Mouse (Mus musculus) MEL (cell line): ENCODE data around the gene Kcnj9.

ENCODE experiments used
- CTCF ChIP-seq, 3 experiments: IDR thresholded peaks in 2 of 3; conservative IDR thresholded peaks in 1 of 3; 2 replicates each; pipeline ENCODE4 v1.5.1; 2011 to 2012; ENCODE audit warnings: low read length in 3 of 3, low read depth in 2 of 3, mild to moderate bottlenecking in 2 of 3, improper control_type of control experiment in 1 of 3, inconsistent platforms in 1 of 3, mixed read lengths in 1 of 3, moderate library complexity in 1 of 3; ENCODE audit not compliant: control insufficient read depth in 1 of 3, insufficient read depth in 1 of 3, poor library complexity in 1 of 3, severe bottlenecking in 1 of 3
- EP300 ChIP-seq, 2 experiments: IDR thresholded peaks; 2 replicates each; pipeline ENCODE4 v1.6.1; 2011; ENCODE audit warnings: improper control_type of control experiment in 2 of 2, low read length in 2 of 2, low read depth in 1 of 2, mild to moderate bottlenecking in 1 of 2
- GABPA ChIP-seq: IDR thresholded peaks from 2 replicates; pipeline ENCODE4 v1.6.1; 2012; ENCODE audit warnings: low read depth, mild to moderate bottlenecking, inconsistent platforms, low read length, improper control_type of control experiment, moderate library complexity
- MAFK ChIP-seq: IDR thresholded peaks from 2 replicates; pipeline ENCODE4 v1.6.1; 2011; ENCODE audit warnings: low read depth, mild to moderate bottlenecking, low read length, improper control_type of control experiment, borderline replicate concordance
- POLR2A ChIP-seq, 2 experiments: IDR thresholded peaks; 2 replicates each; pipeline ENCODE4 v1.6.1; 2011 to 2012; ENCODE audit warnings: low read length in 2 of 2, mild to moderate bottlenecking in 2 of 2, control low read depth in 1 of 2, improper control_type of control experiment in 1 of 2, low read depth in 1 of 2, moderate library complexity in 1 of 2; ENCODE audit not compliant: control insufficient read depth in 1 of 2, insufficient read depth in 1 of 2, poor library complexity in 1 of 2
- TBP ChIP-seq: IDR thresholded peaks from 2 replicates; pipeline ENCODE4 v1.8.0; 2011; ENCODE audit warnings: low read depth, low read length, improper control_type of control experiment
- TCF12 ChIP-seq: IDR thresholded peaks from 2 replicates; pipeline ENCODE4 v1.6.1; 2014; ENCODE audit warnings: low read depth, mild to moderate bottlenecking, inconsistent platforms, low read length, improper control_type of control experiment, moderate library complexity
- ZKSCAN1 ChIP-seq: IDR thresholded peaks from 2 replicates; pipeline ENCODE4 v1.6.1; 2012; ENCODE audit warnings: low read depth, mild to moderate bottlenecking, inconsistent platforms, low read length, improper control_type of control experiment, moderate library complexity
- ZNF384 ChIP-seq: IDR thresholded peaks from 2 replicates; pipeline ENCODE4 v1.6.1; 2012; ENCODE audit warnings: low read depth, mild to moderate bottlenecking, inconsistent platforms, low read length, improper control_type of control experiment

- TF ChIP-seq CTCF (IDR thresholded peaks at IDR 0.05 in 2 of 3, conservative IDR thresholded peaks at IDR 0.05 in 1 of 3; ENCODE audit: control insufficient read depth in 1 of 3, insufficient read depth in 1 of 3, low read depth in 2 of 3, low read length in 3 of 3, poor library complexity in 1 of 3, severe bottlenecking in 1 of 3) (no peak), ZKSCAN1 (no peak), TCF12 (no peak), MAFK (no peak), TBP (no peak), EP300 (IDR thresholded peaks at IDR 0.05; ENCODE audit: low read depth in 1 of 2, low read length in 2 of 2) (no peak), GABPA (no peak), ZNF384 (no peak), POLR2A (IDR thresholded peaks at IDR 0.05; ENCODE audit: control insufficient read depth in 1 of 2, insufficient read depth in 1 of 2, low read depth in 1 of 2, low read length in 2 of 2, poor library complexity in 1 of 2) (no peak)
These were observed 657 bp downstream of the Kcnj9 start for GRCm38 (mm10) chr1:172328461-172328860.
